Mouse (Mus musculus): Measurements from ENCODE around the gene Olfr1022. TPM values are rescaled to one million over a fixed set of nuclear protein-coding genes. Genes with fewer than 3 reads are reported as not detected.

Olfr1022 gene
- total RNA-seq (2014; fragmentation: Nextera tagmentation), result not detected in 2 replicates
- not detected in 2 replicates for total RNA-seq (2017)

- ATAC-seq (replicated peaks; ENCODE audit: poor library complexity, severe bottlenecking), result no peak
These were observed at the start of gene Olfr1022 for GRCm38 (mm10) chr2:85868294-85868693. TSS of gene Olfr1022 (plus strand) at chr2:85868594.

GRCm38 (mm10) chr2:85845383-85845782 is 23.0 kb upstream of the Olfr1022 start, which contains the start of gene Olfr1019:
TSS of gene Olfr1019 (minus strand) at chr2:85845483.
- ATAC-seq (replicated peaks; ENCODE audit: poor library complexity, severe bottlenecking), result no peak

- ATAC-seq (replicated peaks; ENCODE audit: poor library complexity, severe bottlenecking), result no peak
These were observed 21.7 kb upstream of the Olfr1022 start, which contains the start of gene Olfr1020 for GRCm38 (mm10) chr2:85846730-85847129. TSS of gene Olfr1020 (plus strand) at chr2:85847030.

- ATAC-seq (replicated peaks; ENCODE audit: poor library complexity, severe bottlenecking), result no peak
These were observed 16.9 kb downstream of the Olfr1022 start, which contains the start of gene Olfr1023 for GRCm38 (mm10) chr2:85885340-85885739. TSS of gene Olfr1023 (plus strand) at chr2:85885640.

DNA sequence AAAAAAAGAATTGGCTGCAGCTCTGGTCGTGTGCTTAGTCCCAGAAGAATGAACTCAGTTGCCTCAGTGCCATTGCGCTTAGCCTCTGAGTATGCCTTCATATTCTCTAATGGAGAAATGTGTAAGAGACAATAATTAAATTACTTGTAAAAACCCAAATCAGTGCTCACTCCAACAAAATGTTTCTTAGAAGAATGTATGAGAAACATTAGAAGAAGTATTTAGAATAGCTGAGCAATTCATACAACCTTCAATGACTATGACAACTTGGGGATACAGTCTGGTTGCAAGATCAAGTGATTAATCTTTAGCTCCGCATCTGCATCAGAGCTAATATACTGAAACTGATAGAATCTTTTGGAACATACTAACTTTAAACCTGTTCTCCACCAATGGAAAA is 36.6 kb downstream of the Olfr1022 start, which contains the start of gene Olfr1024:
Gene Olfr1024 (minus strand): TSS at position 101 of the 400 bp plus-strand sequence.
- ATAC-seq (replicated peaks; ENCODE audit: poor library complexity, severe bottlenecking), result no peak

DNA sequence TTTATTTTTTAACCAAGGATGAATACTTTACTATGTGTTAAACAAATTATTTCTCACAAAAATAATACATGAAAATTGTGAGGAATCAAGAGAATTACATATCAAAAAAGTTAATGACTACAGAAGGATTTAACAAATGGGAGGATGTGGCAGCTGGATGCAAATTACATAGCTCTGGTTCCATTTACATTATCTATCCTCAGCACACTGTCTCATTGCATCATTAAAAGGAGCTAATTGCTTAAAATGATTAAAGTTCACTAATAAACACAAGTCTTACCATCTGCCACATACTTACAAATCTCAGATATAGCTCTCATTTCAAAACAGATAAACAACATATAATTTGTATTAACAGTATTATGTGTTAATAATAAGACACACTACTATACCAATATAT is 44.8 kb downstream of the Olfr1022 start:
- no peak for ATAC-seq (replicated peaks; ENCODE audit: poor library complexity, severe bottlenecking)

DNA sequence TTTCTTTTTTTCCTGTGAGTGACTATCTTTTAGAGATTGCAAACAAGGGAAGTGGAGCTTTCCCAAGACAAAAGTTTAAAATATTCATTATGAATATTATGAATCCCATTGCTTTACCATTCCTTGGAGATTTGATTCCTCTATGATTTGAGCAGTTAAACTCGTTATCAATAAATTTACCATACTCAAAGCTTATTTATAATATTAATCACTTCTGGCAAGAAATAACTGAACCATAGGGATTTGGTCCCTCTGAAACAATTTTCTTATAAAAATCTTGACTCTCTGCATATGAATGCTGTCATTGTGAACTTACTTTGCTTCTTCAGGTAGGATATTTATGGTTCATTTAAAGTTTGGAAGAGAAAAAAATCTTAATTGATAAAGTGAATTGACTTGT is 46.5 kb downstream of the Olfr1022 start, which contains the start of gene Olfr1025-ps1:
Gene Olfr1025-ps1 (plus strand): TSS at position 301 of the 400 bp plus-strand sequence.
- no peak for ATAC-seq (replicated peaks; ENCODE audit: poor library complexity, severe bottlenecking)

Other genes starting within 250 kb of the Olfr1022 start
- gene Olfr1002, start 217.9 kb upstream of the Olfr1022 start, total RNA-seq (2014; fragmentation: Nextera tagmentation), result not detected in 2 replicates
- not detected in 2 replicates for gene Olfr1002, start 217.9 kb upstream of the Olfr1022 start, total RNA-seq (2017)
- gene Olfr154, start 204.1 kb upstream of the Olfr1022 start, total RNA-seq (2014; fragmentation: Nextera tagmentation), result not detected in 2 replicates
- gene Olfr154, start 204.1 kb upstream of the Olfr1022 start, total RNA-seq (2017), result not detected in 2 replicates
- not detected in 2 replicates for gene Olfr1006, start 189.8 kb upstream of the Olfr1022 start, total RNA-seq (2014; fragmentation: Nextera tagmentation)
- gene Olfr1006, start 189.8 kb upstream of the Olfr1022 start, total RNA-seq (2017), result not detected in 2 replicates
- gene Olfr1008, start 179.2 kb upstream of the Olfr1022 start, total RNA-seq (2014; fragmentation: Nextera tagmentation), result not detected in 2 replicates
- not detected in 2 replicates for gene Olfr1008, start 179.2 kb upstream of the Olfr1022 start, total RNA-seq (2017)
- not detected in 2 replicates for gene Olfr1009, start 153.2 kb upstream of the Olfr1022 start, total RNA-seq (2014; fragmentation: Nextera tagmentation)
- not detected in 2 replicates for gene Olfr1009, start 153.2 kb upstream of the Olfr1022 start, total RNA-seq (2017)
- gene Olfr1012, start 105.8 kb upstream of the Olfr1022 start, total RNA-seq (2014; fragmentation: Nextera tagmentation), result not detected in 2 replicates
- gene Olfr1012, start 105.8 kb upstream of the Olfr1022 start, total RNA-seq (2017), result not detected in 2 replicates
- gene Olfr1013, start 101.5 kb upstream of the Olfr1022 start, total RNA-seq (2014; fragmentation: Nextera tagmentation), result not detected in 2 replicates
- not detected in 2 replicates for gene Olfr1013, start 101.5 kb upstream of the Olfr1022 start, total RNA-seq (2017)
- not detected in 2 replicates for gene Olfr1014, start 95.9 kb upstream of the Olfr1022 start, total RNA-seq (2014; fragmentation: Nextera tagmentation)
- gene Olfr1014, start 95.9 kb upstream of the Olfr1022 start, total RNA-seq (2017), result not detected in 2 replicates
- gene Olfr1015, start 86.6 kb upstream of the Olfr1022 start, total RNA-seq (2014; fragmentation: Nextera tagmentation), result not detected in 2 replicates
- not detected in 2 replicates for gene Olfr1015, start 86.6 kb upstream of the Olfr1022 start, total RNA-seq (2017)
- gene Olfr1016, start 66.0 kb upstream of the Olfr1022 start, total RNA-seq (2014; fragmentation: Nextera tagmentation), result not detected in 2 replicates
- gene Olfr1016, start 66.0 kb upstream of the Olfr1022 start, total RNA-seq (2017), result not detected in 2 replicates
- not detected in 2 replicates for gene Olfr1018, start 50.1 kb upstream of the Olfr1022 start, total RNA-seq (2014; fragmentation: Nextera tagmentation)
- gene Olfr1018, start 50.1 kb upstream of the Olfr1022 start, total RNA-seq (2017), result not detected in 2 replicates
- not detected in 2 replicates for gene Olfr1019, start 23.1 kb upstream of the Olfr1022 start, total RNA-seq (2014; fragmentation: Nextera tagmentation)
- gene Olfr1019, start 23.1 kb upstream of the Olfr1022 start, total RNA-seq (2017), result not detected in 2 replicates
- not detected in 2 replicates for gene Olfr1020, start 21.6 kb upstream of the Olfr1022 start, total RNA-seq (2014; fragmentation: Nextera tagmentation)
- not detected in 2 replicates for gene Olfr1020, start 21.6 kb upstream of the Olfr1022 start, total RNA-seq (2017)
- not detected in 2 replicates for gene Olfr1023, start 17.0 kb downstream of the Olfr1022 start, total RNA-seq (2014; fragmentation: Nextera tagmentation)
- not detected in 2 replicates for gene Olfr1023, start 17.0 kb downstream of the Olfr1022 start, total RNA-seq (2017)
- not detected in 2 replicates for gene Olfr1024, start 36.5 kb downstream of the Olfr1022 start, total RNA-seq (2014; fragmentation: Nextera tagmentation)
- gene Olfr1024, start 36.5 kb downstream of the Olfr1022 start, total RNA-seq (2017), result not detected in 2 replicates
- not detected in 2 replicates for gene Olfr1025-ps1, start 46.6 kb downstream of the Olfr1022 start, total RNA-seq (2014; fragmentation: Nextera tagmentation)
- not detected in 2 replicates for gene Olfr1025-ps1, start 46.6 kb downstream of the Olfr1022 start, total RNA-seq (2017)
- not detected in 2 replicates for gene Olfr1026, start 53.0 kb downstream of the Olfr1022 start, total RNA-seq (2014; fragmentation: Nextera tagmentation)
- not detected in 2 replicates for gene Olfr1026, start 53.0 kb downstream of the Olfr1022 start, total RNA-seq (2017)
- not detected in 2 replicates for gene Olfr1028, start 81.8 kb downstream of the Olfr1022 start, total RNA-seq (2014; fragmentation: Nextera tagmentation)
- gene Olfr1028, start 81.8 kb downstream of the Olfr1022 start, total RNA-seq (2017), result not detected in 2 replicates
- not detected in 2 replicates for gene Olfr1029, start 105.3 kb downstream of the Olfr1022 start, total RNA-seq (2014; fragmentation: Nextera tagmentation)
- gene Olfr1029, start 105.3 kb downstream of the Olfr1022 start, total RNA-seq (2017), result not detected in 2 replicates
- gene Olfr1030, start 110.7 kb downstream of the Olfr1022 start, total RNA-seq (2014; fragmentation: Nextera tagmentation), result not detected in 2 replicates
- not detected in 2 replicates for gene Olfr1030, start 110.7 kb downstream of the Olfr1022 start, total RNA-seq (2017)
- gene Olfr1031, start 121.7 kb downstream of the Olfr1022 start, total RNA-seq (2014; fragmentation: Nextera tagmentation), result not detected in 2 replicates
- not detected in 2 replicates for gene Olfr1031, start 121.7 kb downstream of the Olfr1022 start, total RNA-seq (2017)
- not detected in 2 replicates for gene Olfr1032, start 136.9 kb downstream of the Olfr1022 start, total RNA-seq (2014; fragmentation: Nextera tagmentation)
- not detected in 2 replicates for gene Olfr1032, start 136.9 kb downstream of the Olfr1022 start, total RNA-seq (2017)
- gene Olfr1033, start 152.0 kb downstream of the Olfr1022 start, total RNA-seq (2014; fragmentation: Nextera tagmentation), result 0.71 TPM in 1 of 2 replicates, not detected in the other
- gene Olfr1033, start 152.0 kb downstream of the Olfr1022 start, total RNA-seq (2017), result not detected in 2 replicates
- gene Olfr1034, start 177.3 kb downstream of the Olfr1022 start, total RNA-seq (2014; fragmentation: Nextera tagmentation), result not detected in 2 replicates
- not detected in 2 replicates for gene Olfr1034, start 177.3 kb downstream of the Olfr1022 start, total RNA-seq (2017)
- not detected in 2 replicates for gene Olfr1036, start 205.4 kb downstream of the Olfr1022 start, total RNA-seq (2014; fragmentation: Nextera tagmentation)
- gene Olfr1036, start 205.4 kb downstream of the Olfr1022 start, total RNA-seq (2017), result not detected in 2 replicates
- gene Olfr1037, start 218.8 kb downstream of the Olfr1022 start, total RNA-seq (2014; fragmentation: Nextera tagmentation), result not detected in 2 replicates
- not detected in 2 replicates for gene Olfr1037, start 218.8 kb downstream of the Olfr1022 start, total RNA-seq (2017)